Mouse (Mus musculus) hindbrain, embryonic 12.5 days (tissue): ENCODE measurements around the gene Pde4d. TPM values are rescaled to one million over a fixed set of nuclear protein-coding genes. Genes with fewer than 3 reads are reported as not detected.

Source experiments
- ATAC-seq: fragments of 200-750 bp; cut with Nextera tagmentation; 2 replicates; pipeline ENCODE4 v1.8.0; 2017; ENCODE audit warnings: moderate TSS enrichment; ENCODE audit not compliant: low FRiP score
- H3K27ac ChIP-seq: fragments of 300-500 bp; sonication (generic); 2 replicates; pipeline ENCODE4 v1.5.1; 2016; ENCODE audit warnings: mild to moderate bottlenecking
- H3K27me3 ChIP-seq: fragments of 300-500 bp; sonication (generic); 2 replicates; pipeline ENCODE4 v1.6.1; 2016; ENCODE audit warnings: mild to moderate bottlenecking
- H3K36me3 ChIP-seq: fragments of 300-500 bp; sonication (generic); 2 replicates; pipeline ENCODE4 v1.6.1; 2016; ENCODE audit warnings: mild to moderate bottlenecking
- H3K4me1 ChIP-seq: fragments of 300-500 bp; sonication (generic); 2 replicates; pipeline ENCODE4 v1.6.1; 2016
- H3K4me2 ChIP-seq: fragments of 300-500 bp; sonication (generic); replicated peaks from 2 replicates; pipeline ENCODE4 v1.6.1; 2016; ENCODE audit warnings: mild to moderate bottlenecking
- H3K4me3 ChIP-seq: fragments of 300-500 bp; sonication (generic); 2 replicates; pipeline ENCODE4 v1.5.1; 2016; ENCODE audit warnings: mild to moderate bottlenecking
- H3K9ac ChIP-seq: fragments of 300-500 bp; sonication (generic); 2 replicates; pipeline ENCODE4 v1.6.1; 2016; ENCODE audit warnings: mild to moderate bottlenecking, moderate library complexity
- H3K9me3 ChIP-seq: fragments of 300-500 bp; sonication (generic); replicated peaks from 2 replicates; pipeline ENCODE4 v1.6.1; 2016; ENCODE audit warnings: mild to moderate bottlenecking
- WGBS: fragments of 180-500 bp; shearing (Covaris S2); methylation state at CpG from one replicate; pipeline ENCODE4 v1.1.7; 2016; 5-methylcytosine and 5-hydroxymethylcytosine counted together
- polyA plus RNA-seq: library from polyadenylated mRNA; unstranded; fragments of >200 nt; fragmentation: Nextera tagmentation; extraction: Ambion mirVana; gene quantifications from 2 replicates; pipeline ENCODE4 v1.2.1, GENCODE M21; 2016

The Pde4d gene
- polyA plus RNA-seq, 1 experiment from 2014 or later: 20.6 TPM

DNA sequence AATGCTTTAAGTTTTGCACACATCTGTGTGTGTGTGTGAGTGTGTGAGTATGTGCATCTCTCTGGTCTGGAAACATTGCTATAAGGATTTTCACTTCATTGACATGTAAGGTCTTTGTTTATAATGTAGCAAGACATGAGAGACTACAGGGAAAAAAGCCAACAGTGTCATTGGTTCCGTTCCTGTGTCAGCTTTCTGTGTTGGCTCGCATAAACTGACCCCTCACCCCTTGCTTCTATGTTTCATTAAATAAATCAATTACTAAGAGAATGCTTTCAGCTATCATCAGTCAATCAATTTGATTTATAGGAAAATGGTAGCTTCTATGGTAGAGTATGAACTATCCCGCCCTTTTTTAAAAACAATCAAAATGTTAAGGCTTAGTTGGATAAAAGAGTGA, 1458.6 kb downstream of the Pde4d start:
- no peak overlapping the region for H3K27ac ChIP-seq
- no peaks in the 10 kb centered on the region for H3K27me3 ChIP-seq
- no peak overlapping the region for H3K9ac ChIP-seq
- no peaks in the 10 kb centered on the region for H3K36me3 ChIP-seq
- ATAC-seq: no peak
- H3K4me3 ChIP-seq: no peak overlapping the region
- no peak overlapping the region for H3K4me2 ChIP-seq
- H3K4me1 ChIP-seq: peaks cover 28% of the 10 kb centered on the region
- H3K9me3 ChIP-seq: no peaks in the 10 kb centered on the region
- WGBS: 80% methylated on average over 3 of the region's 3 CpGs

DNA sequence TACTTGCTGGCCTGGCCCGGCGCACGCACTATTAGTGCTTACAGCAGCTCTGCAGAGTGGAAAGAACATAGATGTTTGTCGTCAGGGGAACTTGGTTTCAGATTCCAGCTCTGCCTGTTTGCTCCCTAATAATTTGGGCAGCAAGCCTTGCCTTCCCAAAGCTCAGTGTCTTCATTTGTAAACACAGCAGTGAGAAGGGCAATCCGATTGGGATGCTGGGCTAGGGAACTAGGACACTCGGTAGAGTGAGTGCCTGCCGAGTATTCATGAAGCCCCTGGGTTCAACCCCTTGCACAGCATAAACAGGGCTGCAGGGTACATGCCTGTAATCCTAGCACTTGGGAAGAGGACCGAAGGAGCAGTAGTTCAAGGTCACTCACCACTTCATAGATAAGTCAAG, 1459.4 kb downstream of the Pde4d start:
- Histone ChIP-seq H3K4me2 (no peak overlapping the region), H3K9ac (no peak overlapping the region), H3K4me3 (no peak overlapping the region), H3K27me3 (no peaks in the 10 kb centered on the region), H3K9me3 (no peaks in the 10 kb centered on the region), H3K4me1 (peaks cover 20% of the 10 kb centered on the region), H3K27ac (no peak overlapping the region), H3K36me3 (no peaks in the 10 kb centered on the region)
- ATAC-seq: no peak
- 82% methylated on average over 8 of the region's 8 CpGs for WGBS

DNA sequence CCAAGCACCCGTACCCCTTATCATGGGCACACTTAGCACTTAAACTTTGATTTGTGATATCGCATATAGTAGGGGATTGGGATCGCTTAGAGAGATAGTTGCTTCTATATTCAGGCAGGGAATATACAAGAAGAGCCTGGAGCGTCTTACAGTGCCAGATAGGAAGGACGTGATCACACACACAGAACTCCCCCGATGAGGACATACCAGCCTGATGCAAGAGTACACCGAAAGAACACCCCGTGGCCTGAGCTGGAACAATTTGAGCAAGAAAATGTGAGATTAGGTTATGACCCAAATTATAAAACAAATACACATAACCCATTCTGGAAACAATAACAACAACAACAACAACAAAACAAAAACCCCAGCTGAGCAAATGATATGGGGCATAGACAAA, 1461.2 kb downstream of the Pde4d start:
- no peaks in the 10 kb centered on the region for H3K9me3 ChIP-seq
- no peaks in the 10 kb centered on the region for H3K36me3 ChIP-seq
- 92% methylated on average over 8 of the region's 8 CpGs for WGBS
- no peak overlapping the region for H3K4me3 ChIP-seq
- ATAC-seq: no peak
- H3K9ac ChIP-seq: no peak overlapping the region
- no peaks in the 10 kb centered on the region for H3K27me3 ChIP-seq
- H3K27ac ChIP-seq: no peak overlapping the region
- H3K4me2 ChIP-seq: no peak overlapping the region
- H3K4me1 ChIP-seq: peaks cover 25% of the 10 kb centered on the region

DNA sequence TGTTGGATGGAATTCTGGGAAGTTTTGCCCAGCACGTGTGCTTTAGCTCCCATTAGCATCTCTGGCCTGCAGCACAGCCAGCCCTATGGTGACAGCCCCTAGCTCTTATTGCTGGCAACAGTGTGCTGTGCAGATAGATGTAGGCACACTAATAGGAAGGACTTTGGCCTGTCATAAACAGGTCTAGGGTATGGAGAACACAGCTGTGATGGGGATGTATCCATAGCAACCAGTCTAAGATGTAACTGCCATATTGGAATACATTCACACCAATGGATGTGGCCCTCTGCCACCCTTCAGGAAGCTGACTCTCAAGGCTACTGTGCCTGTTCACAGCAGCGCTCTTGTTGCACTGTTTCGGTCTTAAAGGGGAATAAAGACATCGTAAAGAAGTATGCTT, 1462.9 kb downstream of the Pde4d start:
- H3K4me2 ChIP-seq: no peak overlapping the region
- 82% methylated on average over 4 of the region's 4 CpGs for WGBS
- no peak overlapping the region for H3K4me3 ChIP-seq
- no peak overlapping the region for H3K27ac ChIP-seq
- no peaks in the 10 kb centered on the region for H3K9me3 ChIP-seq
- no peak for ATAC-seq
- H3K4me1 ChIP-seq: peaks cover 25% of the 10 kb centered on the region
- H3K9ac ChIP-seq: no peak overlapping the region
- H3K27me3 ChIP-seq: no peaks in the 10 kb centered on the region
- H3K36me3 ChIP-seq: no peaks in the 10 kb centered on the region

DNA sequence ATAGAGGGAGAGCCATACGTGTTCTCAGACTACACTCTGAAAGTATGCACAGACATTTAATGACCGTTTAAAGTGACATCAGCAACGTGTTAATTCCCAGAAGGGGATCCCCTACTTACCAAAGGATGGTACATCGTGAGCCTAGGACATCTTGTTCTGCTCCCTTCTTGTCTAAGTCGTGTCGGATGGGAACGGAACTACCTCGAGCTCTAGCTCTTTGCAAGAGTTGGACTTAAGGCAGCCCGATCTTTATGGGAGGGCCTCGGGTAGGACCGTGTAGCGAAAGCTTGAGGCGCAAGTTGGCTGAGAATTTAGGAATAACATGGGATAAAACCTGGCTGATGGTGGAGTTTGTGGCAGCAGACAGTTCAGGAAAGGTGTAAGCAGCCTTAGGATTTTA, 1464.5 kb downstream of the Pde4d start:
- WGBS: 87% methylated on average over 13 of the region's 13 CpGs
- Histone ChIP-seq H3K27me3 (no peaks in the 10 kb centered on the region), H3K4me1 (peaks cover 25% of the 10 kb centered on the region), H3K27ac (no peak overlapping the region), H3K9ac (no peak overlapping the region), H3K4me3 (no peak overlapping the region), H3K9me3 (no peaks in the 10 kb centered on the region), H3K4me2 (no peak overlapping the region), H3K36me3 (no peaks in the 10 kb centered on the region)
- no peak for ATAC-seq

DNA sequence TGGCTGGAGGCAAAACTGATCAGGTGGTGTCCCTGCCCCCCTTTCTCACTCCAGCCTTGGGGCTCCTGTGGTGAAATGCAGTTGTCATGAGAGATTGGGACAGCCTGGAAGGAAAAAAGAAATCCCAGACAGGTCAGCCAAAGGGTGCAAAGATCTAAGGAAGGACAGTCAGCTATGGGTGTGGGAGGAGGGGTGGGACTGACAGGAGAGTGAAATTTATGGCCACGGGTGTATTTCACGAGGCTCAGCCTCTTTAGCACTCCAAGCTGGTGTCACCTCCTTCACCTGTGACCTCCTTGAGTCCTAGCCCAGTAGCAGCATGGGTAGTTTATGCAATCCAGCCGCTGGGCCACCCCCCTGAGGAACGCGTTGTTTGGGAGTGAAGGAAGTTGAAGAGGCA, 1465.1 kb downstream of the Pde4d start:
- no peak overlapping the region for H3K4me2 ChIP-seq
- no peaks in the 10 kb centered on the region for H3K36me3 ChIP-seq
- WGBS: 55% methylated on average over 5 of the region's 5 CpGs
- no peaks in the 10 kb centered on the region for H3K9me3 ChIP-seq
- ATAC-seq: no peak
- no peaks in the 10 kb centered on the region for H3K27me3 ChIP-seq
- no peak overlapping the region for H3K9ac ChIP-seq
- peaks cover 25% of the 10 kb centered on the region for H3K4me1 ChIP-seq
- no peak overlapping the region for H3K4me3 ChIP-seq
- no peak overlapping the region for H3K27ac ChIP-seq

DNA sequence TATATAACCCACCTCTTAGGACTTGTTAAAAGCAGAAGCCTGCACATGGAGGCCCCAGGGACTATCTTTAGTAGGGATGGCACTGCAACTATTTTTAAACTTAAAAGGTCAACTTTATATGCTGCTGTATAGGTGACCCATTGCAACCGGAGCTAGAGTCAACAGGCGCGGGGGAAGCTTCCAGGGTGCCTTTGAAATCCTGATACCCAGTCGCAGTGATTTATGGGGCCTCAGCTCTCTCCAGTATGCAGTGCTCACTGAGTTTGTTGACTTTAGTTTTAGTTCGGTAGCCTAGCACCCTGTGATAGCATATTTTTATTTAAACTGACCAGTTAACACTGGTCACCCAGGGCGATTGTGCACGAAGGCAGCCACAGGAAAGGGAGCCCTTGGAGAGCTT, 1465.8 kb downstream of the Pde4d start:
- ATAC-seq: no peak
- Histone ChIP-seq H3K9ac (no peak overlapping the region), H3K4me2 (no peak overlapping the region), H3K4me3 (no peak overlapping the region), H3K36me3 (no peaks in the 10 kb centered on the region), H3K27ac (no peak overlapping the region), H3K27me3 (no peaks in the 10 kb centered on the region), H3K4me1 (peaks cover 25% of the 10 kb centered on the region), H3K9me3 (no peaks in the 10 kb centered on the region)
- WGBS: 46% methylated on average over 7 of the region's 7 CpGs

DNA sequence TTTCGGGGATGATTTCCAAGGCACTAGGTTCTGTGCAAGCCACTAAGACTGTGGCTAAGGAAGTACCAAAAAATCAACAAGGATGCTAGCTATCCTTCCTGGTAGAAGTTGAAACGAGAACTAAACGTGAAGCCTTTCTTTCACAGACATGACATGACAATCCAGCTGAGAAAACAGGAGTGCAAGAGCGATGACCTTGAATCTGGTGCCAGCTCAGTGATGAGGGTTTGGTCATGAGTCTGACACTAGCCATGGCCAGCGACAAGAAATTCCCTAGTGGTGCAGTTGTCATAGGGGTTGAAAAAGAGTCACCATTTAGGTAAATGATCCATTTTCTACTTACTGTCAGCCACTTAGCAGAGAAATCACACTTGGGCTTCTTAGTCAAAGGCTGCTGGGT, 1466.2 kb downstream of the Pde4d start:
- WGBS: 60% methylated on average over 5 of the region's 5 CpGs
- no peak for ATAC-seq

DNA sequence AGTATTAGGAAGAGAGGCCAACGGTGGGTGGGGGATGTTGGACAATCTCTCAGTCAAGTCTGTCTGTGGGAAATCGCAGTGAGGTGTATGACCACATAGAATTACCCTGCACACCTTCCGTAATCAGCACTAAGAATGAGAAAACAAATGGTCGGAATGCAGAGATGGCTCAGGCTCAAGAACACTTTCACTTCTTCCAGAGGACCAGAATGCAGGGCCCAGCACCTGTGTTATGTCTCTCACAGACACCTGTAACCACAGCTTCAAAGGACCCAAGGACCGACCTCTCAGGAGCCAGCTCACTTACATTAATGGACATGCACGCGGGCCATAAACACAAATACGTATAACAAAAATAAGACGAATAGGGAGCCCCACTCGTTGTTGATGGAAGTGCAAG, 1467.8 kb downstream of the Pde4d start:
- H3K27ac ChIP-seq: no peak overlapping the region
- H3K4me1 ChIP-seq: peaks cover 11% of the 10 kb centered on the region
- no peak overlapping the region for H3K4me2 ChIP-seq
- no peak for ATAC-seq
- 91% methylated on average over 10 of the region's 10 CpGs for WGBS
- H3K27me3 ChIP-seq: no peaks in the 10 kb centered on the region
- H3K9me3 ChIP-seq: no peaks in the 10 kb centered on the region
- H3K36me3 ChIP-seq: no peaks in the 10 kb centered on the region
- H3K4me3 ChIP-seq: no peak overlapping the region
- no peak overlapping the region for H3K9ac ChIP-seq

More for the DNA sequence above, 1466.2 kb downstream of the Pde4d start:
- no peaks in the 10 kb centered on the region for H3K36me3 ChIP-seq
- no peak overlapping the region for H3K27ac ChIP-seq
- no peak overlapping the region for H3K4me3 ChIP-seq
- H3K9ac ChIP-seq: no peak overlapping the region
- no peaks in the 10 kb centered on the region for H3K9me3 ChIP-seq
- peaks cover 24% of the 10 kb centered on the region for H3K4me1 ChIP-seq
- H3K27me3 ChIP-seq: no peaks in the 10 kb centered on the region
- no peak overlapping the region for H3K4me2 ChIP-seq

- 70% methylated on average over 8 of the region's 8 CpGs for WGBS
Measured at GRCm38 (mm10) chr13:109918631-109919030, 1468.9 kb downstream of the Pde4d start.

GRCm38 (mm10) chr13:109920256-109920655, 1470.5 kb downstream of the Pde4d start:
- no peak for ATAC-seq
- Histone ChIP-seq H3K27ac (no peak overlapping the region), H3K4me1 (peaks cover 3% of the 10 kb centered on the region; the same call in 1 of the 2 replicates), H3K27me3 (no peaks in the 10 kb centered on the region), H3K4me2 (no peak overlapping the region), H3K9me3 (no peaks in the 10 kb centered on the region), H3K9ac (no peak overlapping the region), H3K36me3 (no peaks in the 10 kb centered on the region), H3K4me3 (no peak overlapping the region)
- 88% methylated on average over 6 of the region's 6 CpGs for WGBS

More at GRCm38 (mm10) chr13:109918631-109919030, 1468.9 kb downstream of the Pde4d start:
- Histone ChIP-seq H3K36me3 (no peaks in the 10 kb centered on the region), H3K27me3 (no peaks in the 10 kb centered on the region), H3K4me1 (peaks cover 7% of the 10 kb centered on the region; the same call in 1 of the 2 replicates), H3K4me3 (no peak overlapping the region), H3K4me2 (no peak overlapping the region), H3K9me3 (no peaks in the 10 kb centered on the region), H3K27ac (no peak overlapping the region), H3K9ac (no peak overlapping the region)
- ATAC-seq: no peak

- Histone ChIP-seq H3K36me3 (no peaks in the 10 kb centered on the region), H3K4me3 (no peak overlapping the region), H3K4me2 (no peak overlapping the region), H3K27ac (no peak overlapping the region), H3K9ac (no peak overlapping the region), H3K9me3 (no peaks in the 10 kb centered on the region), H3K27me3 (no peaks in the 10 kb centered on the region), H3K4me1 (peaks cover 4% of the 10 kb centered on the region; the same call in 1 of the 2 replicates)
- ATAC-seq: no peak
- WGBS: 83% methylated on average over 17 of the region's 17 CpGs
Measured at GRCm38 (mm10) chr13:109921336-109922038, 1471.7 kb downstream of the Pde4d start.

GRCm38 (mm10) chr13:109922228-109922627, 1472.5 kb downstream of the Pde4d start:
- no peaks in the 10 kb centered on the region for H3K36me3 ChIP-seq
- H3K9ac ChIP-seq: no peak overlapping the region
- WGBS: 3% methylated on average over 4 of the region's 4 CpGs
- H3K4me1 ChIP-seq: peaks cover 4% of the 10 kb centered on the region; the same call in 1 of the 2 replicates
- H3K27ac ChIP-seq: no peak overlapping the region
- no peak for ATAC-seq
- no peaks in the 10 kb centered on the region for H3K9me3 ChIP-seq
- no peak overlapping the region for H3K4me3 ChIP-seq
- no peaks in the 10 kb centered on the region for H3K27me3 ChIP-seq
- no peak overlapping the region for H3K4me2 ChIP-seq
